Mouse (Mus musculus) right cerebral cortex, postnatal 14 days (tissue): ENCODE measurements around the gene Chka.
A peak's percentile ranks its signal among the peaks of the same experiment; 100 is the strongest.

Source experiments
- DNase-seq: peaks from one replicate; pipeline ENCODE4 v3.0.0; 2022

Chka gene

DNA sequence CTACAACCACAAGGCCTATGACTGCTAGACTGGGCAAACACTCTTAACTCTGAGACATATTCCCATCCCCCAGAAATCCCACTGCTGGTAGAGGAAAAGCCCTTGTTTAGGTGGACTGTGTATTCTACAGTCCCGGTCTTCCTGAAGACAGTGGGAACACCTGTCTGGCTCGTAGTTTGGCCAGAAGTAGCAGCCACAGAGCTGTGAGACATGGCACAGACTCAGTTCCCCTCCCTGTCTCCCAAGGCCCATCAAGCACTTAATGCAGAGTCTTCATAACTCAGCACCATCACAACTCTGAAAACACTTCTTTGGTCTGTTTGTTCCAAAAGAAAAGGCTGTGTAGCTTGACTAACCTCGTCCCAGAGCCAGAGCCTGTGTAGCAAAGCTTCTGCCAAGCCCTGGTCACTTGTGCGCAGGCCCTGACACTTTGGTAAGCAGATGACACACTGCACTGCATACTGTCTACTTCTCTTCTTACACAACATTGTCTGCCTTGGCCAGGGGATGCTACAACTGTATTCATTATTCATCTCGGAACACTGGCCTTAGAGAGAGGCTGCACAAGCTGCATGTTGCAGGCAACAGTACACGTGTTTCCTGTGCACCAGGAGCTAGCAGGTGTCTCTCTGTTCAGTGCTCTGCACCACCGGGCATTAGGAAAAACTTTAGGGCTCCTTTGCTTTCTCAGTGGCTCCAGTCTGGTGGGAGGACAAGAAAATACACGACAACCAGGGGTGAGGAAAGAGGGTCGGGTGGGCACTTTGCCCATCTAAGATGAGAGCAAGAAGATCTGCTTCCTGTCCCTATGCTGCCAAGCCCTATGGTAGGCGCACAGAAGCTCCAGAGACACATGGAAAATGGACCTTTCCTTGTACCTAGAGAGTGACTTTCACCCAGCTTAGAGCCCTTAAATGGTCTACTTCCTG is 4.6 kb upstream of the Chka start:
- no peak for DNase-seq

DNA sequence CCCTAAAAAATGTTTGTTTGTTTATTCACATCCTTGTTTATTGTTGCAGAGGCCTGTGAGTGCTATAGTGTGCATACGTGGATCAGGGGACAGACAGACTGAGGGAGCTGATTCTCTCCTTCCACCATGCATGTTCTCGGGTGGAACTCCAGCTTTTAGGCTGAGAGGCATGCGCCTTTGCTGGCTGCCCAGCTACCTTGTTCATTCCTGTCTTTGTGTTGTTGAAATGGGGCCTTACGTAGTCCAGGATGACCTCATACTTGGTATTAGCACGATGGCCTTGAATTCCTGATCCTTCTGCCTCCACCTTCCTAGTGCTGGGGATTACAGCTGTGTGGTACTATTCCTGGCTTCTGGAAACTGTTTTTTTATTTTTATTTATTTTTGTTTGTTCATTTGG is 3.9 kb upstream of the Chka start:
- no peak for DNase-seq

DNA sequence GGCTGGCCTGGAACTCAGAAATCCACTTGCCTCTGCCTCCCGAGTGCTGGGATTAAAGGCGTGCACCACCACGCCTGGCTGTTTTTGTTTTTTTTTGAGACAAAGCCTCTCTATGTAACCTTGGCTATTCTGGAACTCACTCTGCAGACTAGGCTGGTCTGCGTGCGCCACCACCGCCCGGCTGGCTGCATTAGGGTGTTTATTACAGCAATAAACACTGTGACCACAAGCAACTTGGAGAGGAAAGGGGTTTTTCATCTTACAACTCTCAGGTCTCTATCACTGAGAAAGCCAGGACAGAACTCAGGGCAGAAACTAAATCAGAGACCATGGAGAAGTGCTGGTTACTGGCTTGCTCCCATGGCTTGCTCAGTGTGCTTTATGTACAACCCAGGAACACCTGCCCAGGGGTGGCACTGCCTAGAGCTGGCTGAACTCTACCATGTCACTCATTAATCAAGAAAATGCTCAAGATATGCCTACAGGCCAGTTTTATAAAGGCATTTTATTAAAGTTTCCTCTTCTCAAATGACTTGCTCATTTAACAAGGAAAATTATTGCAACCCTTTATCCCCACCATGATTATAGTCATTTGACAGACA is 3.3 kb upstream of the Chka start:
- DNase-seq, result no peak

DNA sequence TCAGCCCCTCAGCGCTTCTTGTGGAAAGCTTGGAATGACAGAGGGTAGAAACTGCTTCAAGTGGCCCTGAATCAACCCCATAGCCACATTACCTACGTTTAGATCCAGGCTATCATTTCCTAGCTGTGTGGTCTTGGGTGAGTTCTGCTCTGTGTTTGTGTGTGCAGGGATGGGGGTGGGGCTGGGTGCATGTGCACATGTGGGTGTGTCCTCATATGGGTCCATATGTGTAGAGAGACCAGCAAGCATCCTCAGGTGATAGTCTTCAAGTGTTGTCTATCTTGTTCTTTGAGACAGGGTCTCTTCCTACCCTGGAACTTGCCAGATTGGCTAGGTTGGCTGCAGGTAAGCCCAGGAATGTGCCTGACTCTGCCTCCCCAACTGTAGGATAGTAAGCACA is 2.3 kb upstream of the Chka start:
- DNase-seq, result no peak

DNA sequence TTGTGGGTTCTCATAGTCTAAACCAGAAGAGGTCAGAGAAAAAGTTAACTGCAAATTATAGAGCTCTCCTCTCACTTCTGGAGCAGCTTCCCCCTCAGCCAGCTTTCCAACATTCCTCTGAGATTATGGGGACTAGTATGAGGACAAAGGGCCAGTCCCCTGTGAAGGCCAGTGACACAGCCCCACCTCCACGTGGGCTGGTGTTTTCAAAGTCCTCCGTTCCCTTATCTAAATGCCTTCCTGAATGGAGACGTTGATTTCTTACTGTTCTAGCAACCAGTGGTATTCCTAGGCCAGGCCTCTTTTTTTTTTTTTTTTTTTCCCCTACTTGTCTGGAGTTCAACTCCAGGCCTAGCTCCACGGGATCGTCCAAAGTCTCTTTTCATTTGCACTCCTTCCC is 1.5 kb upstream of the Chka start:
- no peak for DNase-seq

DNA sequence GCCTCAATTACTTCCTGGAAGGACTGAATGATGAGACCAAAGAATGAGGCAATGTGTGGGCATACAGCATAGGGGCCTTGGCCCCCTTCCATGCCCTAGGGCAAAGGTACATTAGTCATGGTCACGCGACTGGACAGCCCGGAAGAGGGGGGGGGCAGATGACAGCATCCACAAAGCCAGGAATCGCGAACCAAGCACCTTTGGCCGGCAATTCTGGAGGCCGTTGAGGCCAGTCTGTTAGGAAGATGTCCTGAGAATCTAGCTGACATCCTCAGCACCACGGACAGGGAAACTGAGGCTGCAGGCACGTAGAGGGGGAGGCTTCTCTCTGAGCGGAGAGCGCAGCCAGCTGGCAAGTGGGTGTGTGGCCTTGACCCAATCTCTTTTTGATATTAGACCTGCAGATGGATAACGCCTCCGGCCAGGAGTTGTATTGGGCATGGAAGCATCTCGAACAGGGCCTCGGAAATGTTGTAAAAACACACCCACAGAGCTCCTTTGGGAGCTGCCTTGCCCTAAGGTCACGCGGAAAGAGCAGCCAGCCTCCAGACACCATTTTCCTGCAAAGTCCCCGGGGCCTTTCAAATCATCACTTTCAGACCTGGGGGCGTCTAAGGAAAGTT is 615 bp upstream of the Chka start:
- DNase-seq, result no peak

DNA sequence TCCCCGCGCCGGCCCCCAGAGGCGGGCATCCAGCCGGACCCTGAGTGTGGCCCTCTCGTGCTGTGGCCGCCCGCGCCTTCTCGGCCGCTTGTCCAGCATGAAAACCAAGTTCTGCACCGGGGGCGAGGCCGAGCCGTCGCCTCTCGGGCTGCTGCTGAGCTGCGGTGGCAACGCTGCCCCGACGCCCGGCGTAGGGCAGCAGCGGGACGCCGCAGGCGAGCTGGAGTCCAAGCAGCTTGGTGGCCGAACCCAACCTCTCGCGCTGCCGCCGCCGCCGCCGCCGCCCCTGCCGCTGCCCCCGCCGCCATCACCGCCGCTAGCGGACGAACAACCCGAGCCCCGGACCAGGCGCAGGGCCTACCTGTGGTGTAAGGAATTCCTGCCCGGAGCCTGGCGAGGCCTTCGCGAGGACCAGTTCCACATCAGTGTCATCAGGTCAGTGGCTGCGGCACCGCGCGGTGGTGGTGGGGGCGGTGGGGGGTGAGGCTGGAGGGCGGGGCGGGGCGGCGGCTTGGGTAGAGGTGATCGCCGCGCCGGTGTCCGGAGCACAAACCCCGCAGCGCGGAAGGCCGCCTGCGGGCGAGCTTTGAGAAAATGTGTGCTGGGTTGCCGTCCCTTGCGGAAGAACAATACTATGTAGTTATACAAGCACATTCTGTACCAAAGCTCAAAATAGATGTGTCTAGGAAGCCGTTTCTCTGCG is 557 bp downstream of the Chka start:
- DNase-seq, result peak; percentile 53

DNA sequence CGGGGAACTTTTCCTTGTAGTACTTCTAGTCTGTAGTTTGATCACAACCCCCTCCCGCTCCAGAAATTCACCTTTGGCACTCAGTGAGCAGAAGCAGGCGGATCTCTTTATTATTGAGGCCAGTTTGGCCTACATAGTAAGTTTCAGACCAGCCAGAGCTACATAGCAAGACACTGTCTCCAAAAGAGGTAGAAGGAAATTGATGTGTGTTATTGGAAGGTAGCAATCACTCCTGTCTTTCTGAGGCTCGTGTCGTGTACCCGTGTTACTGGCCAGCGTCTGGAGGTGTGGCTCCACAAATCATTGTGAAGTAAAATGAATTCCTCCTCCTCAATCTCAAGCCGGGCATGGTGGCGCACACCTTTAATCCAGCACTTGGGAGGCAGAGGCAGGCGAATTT is 1.5 kb downstream of the Chka start:
- no peak for DNase-seq

DNA sequence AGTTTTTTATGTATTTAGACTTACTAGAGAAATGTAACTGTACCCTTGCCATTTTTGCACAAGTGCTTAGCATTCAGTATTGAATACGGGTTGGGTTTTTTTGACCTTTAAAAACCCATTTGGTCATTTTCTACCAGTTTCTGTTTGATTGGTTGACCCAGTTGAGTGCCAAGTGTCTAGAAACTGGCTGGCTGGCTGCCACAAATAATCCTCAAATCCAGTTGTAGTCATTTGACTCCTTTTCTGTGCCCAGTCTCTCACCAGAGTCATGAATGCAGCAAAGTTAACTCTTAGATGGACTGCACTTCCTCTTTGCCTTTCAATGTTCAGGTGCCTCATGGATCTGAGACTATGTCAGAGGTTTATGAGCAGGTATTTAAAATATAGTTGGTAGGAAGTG is 2.3 kb downstream of the Chka start:
- DNase-seq, result peak; percentile 23

DNA sequence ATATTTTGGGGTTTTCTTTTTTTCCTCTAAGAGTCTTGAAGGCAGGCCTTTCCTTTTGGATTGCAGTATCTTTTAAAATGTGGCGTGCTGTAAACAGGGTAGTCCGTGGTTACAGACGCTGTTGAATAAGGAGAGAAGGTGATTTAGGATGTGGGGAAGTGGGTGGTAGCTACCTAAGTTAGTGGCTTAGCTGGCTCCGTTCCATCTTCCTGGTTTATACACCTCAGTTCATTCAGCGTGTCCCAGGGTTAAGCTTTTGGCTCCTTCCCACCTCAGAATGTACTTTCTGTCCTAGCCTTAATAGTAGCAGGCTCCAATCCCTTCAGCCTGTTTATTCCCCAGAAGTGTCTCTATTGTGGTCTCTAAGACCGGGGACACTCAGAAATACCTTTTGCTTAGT is 3.5 kb downstream of the Chka start:
- DNase-seq, result no peak

DNA sequence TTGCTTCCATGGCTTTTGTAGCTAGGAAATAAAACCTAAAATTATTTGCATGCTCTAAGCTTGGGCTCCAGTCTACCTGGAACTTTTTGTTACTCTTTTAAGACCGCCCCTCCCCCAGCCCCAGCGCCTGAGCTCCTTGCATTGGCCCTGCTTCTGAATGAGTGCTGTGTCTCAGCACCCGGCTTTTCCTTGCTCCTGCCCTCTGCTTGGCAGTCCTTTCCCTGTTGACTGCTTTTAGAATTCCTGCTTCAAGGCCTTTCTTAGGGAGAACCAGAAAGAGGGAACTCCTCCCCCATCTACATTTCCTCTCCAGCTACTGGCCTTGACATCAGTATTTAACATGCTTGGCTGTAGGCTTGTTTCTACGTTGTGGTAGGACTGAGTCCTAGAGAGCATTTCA is 4.0 kb downstream of the Chka start:
- peak; percentile 22 for DNase-seq

DNA sequence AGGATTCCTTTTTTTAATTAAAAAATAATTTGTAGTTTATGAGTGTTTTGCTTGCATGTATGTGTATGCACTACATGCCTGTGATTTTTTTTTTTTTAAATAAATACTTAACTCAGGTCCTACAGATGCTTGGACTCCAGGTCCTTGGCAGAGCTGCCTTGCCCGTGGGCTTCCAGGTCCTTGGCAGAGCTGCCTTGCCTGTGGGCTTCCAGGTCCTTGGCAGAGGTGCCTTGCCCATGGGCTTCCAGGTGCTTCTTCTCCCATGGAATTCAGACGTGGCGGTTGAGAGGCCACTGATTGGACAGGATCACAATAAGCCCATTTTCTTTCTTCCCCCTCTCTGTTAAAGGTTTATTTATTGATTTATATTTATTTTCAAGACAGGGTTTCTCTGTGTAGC is 5.6 kb downstream of the Chka start:
- no peak for DNase-seq

DNA sequence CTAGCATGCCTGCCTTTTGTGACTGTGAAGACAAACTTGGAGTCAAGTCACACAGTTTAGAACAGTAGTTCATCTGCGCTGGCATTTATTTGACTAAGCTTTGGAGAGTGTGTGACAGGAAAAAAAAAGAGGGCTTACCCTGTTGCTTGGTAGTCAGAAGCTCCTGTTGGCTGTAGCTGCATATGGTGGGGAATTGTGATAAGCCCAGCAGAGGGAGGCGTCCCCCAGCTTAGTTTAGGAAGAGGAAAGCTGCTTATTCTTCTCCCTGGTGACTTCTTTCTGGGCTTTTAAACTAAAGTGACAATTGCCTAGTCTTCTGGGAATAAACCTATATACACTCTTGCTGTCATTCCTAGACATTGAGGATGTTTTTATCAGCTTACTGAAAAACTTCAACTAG is 11.1 kb downstream of the Chka start:
- no peak for DNase-seq

DNA sequence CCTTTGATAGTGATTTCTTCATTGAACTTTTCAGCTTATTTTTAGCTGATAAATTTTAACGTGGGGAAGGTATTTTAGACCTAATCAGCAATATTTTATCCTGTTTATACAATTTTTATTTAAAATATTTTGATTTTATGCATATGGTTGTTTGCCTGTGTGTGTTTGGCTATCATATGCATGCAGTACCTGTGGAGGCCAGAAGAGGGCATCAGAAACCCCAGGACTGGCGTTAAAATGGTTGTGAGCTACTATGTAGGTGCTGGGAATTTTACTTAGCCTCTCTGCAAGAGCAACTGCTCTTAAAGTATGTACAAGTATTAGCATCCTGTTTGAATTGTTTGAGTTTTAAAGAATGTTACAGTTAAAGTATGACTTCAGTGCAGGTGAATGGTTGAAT is 13.4 kb downstream of the Chka start:
- DNase-seq, result no peak

DNA sequence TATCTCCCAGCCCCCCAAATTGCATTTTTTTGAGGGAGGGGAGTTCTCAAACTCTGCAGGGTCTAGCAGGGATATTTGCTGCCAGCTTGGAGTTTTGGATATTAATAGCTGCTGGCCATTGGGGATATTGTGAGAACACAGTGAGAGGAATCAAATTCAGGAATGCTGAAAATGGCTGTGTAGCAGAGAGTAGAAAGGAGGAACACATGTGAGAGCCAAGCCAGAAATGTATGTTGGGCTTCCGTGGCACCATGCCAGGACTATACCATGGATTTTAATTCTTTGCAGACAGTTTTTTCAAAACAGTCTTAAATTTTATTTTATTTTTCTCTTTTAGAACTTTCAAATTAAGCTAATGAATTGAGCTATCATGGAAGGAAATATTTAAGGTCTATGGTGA is 16.7 kb downstream of the Chka start:
- DNase-seq, result peak; percentile 26

DNA sequence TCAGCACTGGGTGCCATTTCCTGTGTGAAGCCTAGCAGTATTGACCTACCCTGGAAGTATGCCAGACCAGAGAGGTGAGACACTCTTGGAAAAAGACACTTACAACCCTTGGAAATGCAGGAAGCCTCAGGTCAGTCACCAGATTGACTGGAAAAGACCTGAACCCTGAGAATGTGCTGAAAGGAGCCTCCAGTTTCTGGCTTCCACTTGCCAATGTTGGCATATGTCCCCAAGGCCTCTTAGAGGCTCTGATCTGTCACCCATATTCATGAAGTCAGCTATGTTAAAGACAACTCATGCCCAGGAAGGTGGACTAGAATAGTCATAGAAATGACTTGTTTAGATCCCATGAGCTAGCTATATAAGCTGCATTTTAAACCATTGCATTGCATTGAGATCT is 19.9 kb downstream of the Chka start:
- no peak for DNase-seq

DNA sequence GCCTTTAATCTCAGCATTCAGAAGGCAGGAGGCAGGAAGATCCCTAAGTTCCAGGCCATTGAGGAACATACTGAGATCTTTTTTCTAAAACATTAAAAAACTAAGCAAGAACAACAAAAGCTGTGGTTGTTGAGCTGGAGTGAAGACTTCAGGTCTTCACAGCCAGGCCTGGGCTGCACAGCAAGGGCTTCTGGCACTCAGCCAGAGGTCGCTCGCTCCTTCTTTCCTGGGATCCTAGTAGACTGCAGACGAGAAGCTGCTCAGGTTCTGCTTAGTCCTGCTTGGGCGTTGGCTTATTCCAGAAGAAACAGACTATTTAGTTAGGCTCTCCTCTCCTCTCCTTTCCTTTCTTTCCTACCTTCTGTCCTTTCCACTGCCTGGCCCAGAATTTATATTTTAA is 20.8 kb downstream of the Chka start:
- DNase-seq, result peak; percentile 31

DNA sequence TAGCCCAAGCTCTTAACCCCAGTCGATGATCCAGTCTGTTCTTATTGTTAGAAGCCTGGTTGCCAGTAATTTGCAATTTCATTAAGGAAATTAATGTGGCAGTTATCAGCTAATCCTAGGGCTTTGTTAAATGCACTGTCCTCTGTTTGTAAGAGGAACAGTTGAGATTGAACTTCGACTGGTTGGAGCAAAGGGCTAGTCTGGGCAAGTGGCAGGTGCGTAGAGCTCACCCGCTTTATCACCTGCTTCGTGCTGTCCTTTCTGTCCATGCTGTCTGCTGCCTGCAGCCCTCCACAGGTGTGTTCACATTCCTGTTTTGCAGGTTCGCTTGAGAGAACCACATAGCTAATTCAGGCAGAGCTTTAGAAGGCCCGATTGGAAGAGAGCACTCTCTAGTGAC is 23.5 kb downstream of the Chka start:
- no peak for DNase-seq

DNA sequence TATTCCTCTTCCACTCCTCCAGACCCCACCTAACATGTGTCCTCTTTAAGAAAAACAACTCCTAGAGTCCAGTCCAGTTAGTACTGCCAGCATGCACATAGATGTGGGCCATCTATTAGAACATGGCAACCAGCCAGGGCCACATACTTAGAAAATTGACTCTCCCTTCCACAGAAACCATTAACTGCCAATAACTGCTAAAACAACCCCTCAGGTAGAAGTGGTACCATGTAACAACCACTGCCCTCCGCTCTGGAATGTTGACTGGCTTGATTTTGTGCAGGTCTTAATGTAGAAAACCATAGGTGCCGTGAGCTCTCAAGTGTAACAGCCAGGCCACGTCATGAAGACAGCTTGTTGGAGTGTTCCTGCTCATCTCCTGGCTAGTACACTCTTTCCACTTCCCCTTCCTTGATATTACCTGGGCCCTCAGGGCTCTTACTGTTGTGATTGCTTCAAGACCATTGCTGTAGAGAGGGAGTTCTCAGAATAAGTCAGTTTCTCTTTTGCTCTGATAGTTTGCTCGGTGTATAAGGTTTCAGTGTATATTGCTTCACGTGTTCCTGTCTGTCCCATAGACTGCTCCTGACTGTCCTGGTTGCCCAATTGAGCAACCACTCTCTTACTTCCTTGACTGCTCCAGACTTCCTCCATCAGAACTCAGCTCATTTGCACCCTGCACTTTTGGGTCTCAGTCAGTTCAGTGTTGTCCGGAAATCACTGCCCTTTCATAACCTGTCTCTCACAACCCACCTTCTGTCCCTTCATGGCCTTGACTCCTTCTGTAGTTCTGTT is 28.7 kb downstream of the Chka start:
- no peak for DNase-seq

DNA sequence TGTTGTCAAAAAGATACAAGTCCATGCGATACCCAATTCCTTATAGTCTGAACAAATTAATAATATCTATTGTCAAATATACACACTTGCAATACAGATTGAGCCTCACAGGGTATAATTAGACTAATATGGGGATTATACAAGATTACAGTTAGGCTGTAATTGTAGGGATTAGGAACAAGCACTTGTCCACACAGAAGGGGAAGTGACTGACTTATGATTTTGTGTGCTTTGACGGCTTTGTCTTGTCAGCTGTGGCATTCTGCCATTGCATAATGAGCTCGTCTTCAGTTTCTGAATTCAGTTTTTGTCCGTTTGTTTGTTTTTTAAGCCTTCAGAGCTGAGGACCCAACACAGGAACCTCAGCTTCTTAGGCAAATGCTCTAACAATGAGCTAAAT is 30.6 kb downstream of the Chka start:
- DNase-seq, result no peak

DNA sequence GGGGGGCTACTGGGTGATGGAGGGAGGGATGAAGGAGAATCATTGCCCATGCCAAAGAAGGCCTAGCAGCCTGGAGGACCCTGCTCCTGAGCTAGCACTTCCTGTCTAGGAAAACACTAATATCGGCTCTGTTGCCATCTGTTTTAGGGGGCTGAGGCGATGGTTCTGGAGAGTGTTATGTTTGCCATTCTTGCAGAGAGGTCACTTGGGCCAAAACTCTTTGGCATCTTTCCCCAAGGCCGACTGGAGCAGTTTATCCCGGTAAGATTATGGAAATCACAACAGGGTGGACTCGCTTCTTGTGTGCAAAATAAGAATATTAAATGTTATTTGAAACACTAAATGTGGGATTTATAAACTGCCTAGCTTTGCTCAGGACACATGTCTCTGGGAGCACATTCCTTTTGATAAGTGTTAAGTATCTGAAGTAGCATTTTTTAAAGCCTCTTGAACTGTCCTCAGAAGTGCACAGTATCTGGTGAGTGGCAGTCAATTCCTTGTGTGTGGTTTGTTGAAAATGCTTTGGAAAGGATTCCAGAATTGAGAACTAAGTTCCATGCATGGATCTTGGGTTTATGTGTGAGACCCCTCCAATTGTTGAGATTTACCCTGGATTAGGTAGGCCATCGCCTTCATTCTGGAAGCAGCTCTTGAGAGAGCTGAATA is 32.9 kb downstream of the Chka start:
- DNase-seq, result no peak

DNA sequence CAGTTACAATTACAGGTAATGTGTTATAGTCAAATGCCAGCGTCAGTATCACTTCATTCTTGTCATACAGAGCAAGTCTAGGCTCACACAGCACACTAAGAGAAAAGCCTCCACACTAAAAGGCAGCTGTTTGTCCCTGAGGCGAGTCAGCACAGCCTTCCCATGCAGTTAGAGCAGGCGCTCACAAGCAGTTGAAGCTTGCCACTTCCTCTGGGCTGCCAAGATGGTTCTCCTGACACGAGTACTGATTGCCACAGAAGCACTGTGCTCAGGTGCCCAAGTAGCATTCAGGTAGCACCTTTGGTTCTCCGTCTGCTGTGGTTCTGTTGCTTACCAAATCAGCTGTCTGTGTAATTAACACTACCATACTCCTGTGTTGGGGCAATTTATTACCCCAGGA is 37.5 kb downstream of the Chka start:
- DNase-seq, result no peak
